Mouse (Mus musculus) myocyte (in vitro differentiated cells): ENCODE data around the gene Msh3.

Experiments used
- MYOD1 ChIP-seq, 3 experiments: IDR thresholded peaks; one replicate each; pipeline ENCODE4 v1.6.1; 2011; ENCODE audit warnings: control low read depth in 2 of 3, low read depth in 2 of 3, mild to moderate bottlenecking in 2 of 3, moderate library complexity in 1 of 3; ENCODE audit not compliant: insufficient read length in 2 of 3, control insufficient read depth in 1 of 3
- MYOG ChIP-seq, 3 experiments: IDR thresholded peaks; one replicate each; pipeline ENCODE4 v1.6.1; 2011; ENCODE audit warnings: control low read depth in 2 of 3, low read depth in 2 of 3, mild to moderate bottlenecking in 2 of 3; ENCODE audit not compliant: insufficient read length in 2 of 3, control insufficient read depth in 1 of 3, insufficient read depth in 1 of 3
- SRF ChIP-seq: IDR thresholded peaks from one replicate; pipeline ENCODE4 v1.6.1; 2011; ENCODE audit warnings: low read depth; ENCODE audit not compliant: control insufficient read depth, insufficient read length

DNA sequence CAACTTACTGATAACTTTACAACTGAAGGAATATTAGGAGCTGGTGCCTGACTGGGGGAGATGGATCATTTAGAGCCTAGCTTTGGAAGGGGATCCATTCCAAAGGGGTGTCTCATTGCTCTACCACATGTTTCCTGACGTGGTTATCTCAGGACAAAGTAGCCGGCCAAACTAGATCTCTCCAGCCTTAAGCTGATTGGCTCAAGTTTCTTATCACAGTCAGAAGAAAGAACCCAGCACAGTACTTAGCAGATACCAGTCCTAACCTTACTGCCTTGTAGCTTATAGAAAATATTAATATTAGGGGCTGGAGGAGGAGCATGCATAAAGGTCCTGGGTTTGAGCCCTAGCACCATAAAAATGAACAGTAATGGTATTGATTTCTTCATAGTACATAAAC is 6.8 kb upstream of the Msh3 start:
- TF ChIP-seq MYOD1 (IDR thresholded peaks at IDR 0.05; ENCODE audit: control insufficient read depth in 1 of 3, insufficient read length in 2 of 3, low read depth in 2 of 3) (no peak), MYOG (IDR thresholded peaks at IDR 0.05; ENCODE audit: control insufficient read depth in 1 of 3, insufficient read depth in 1 of 3, insufficient read length in 2 of 3, low read depth in 2 of 3) (no peak), SRF (no peak)
